Mouse (Mus musculus) cerebellum, adult (tissue): ENCODE data around the gene Sfmbt2.

Source experiments
- ATAC-seq: cut with Nextera tagmentation; 2 replicates; pipeline ENCODE4 v1.9.2; 2017; ENCODE audit warnings: mild to moderate bottlenecking, moderate library complexity, mixed read lengths; ENCODE audit not compliant: insufficient number of reproducible peaks, low FRiP score, low TSS enrichment

The Sfmbt2 gene

DNA sequence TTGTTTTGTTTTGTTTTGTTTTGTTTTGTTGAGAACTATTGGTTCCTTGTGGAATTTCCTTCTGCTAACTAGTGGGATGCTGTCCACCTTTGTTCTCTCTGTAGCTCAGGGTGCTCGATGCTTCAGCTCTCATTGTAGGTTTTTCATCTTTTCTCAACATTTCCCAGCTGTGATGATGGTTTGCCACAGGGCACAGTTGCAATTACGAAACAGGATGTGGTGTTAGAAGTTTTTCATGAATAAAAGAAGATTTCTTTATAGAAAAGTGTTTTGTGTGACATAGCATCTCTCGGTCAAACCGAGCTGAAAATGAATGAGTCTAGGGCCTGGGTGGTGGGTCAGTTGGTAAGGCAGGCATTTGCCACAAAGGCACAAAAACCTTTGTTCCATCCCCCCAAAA, 171.5 kb downstream of the Sfmbt2 start:
- no peak for ATAC-seq

- no peak for ATAC-seq
Measured at GRCm38 (mm10) chr2:10542388-10542787, 172.1 kb downstream of the Sfmbt2 start.

DNA sequence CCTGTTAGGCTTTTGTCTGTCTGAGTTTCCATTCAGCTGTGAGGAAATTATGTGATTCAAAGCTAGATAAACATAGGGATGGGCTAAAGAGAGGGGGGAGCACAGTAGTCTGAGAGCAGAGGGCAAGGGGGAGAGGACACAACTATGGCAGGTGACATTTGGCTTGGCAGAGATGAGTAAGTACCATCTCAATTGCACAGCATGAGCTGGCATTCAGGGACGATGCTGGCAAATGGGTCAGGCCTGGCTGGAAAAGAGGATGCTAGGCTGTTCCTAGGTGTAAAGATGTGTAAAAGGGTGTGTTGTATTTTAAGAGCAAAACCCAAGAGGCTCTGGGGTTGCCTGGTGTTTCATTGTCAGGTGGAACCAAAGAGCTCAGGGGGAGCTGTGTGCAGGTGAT, 188.5 kb downstream of the Sfmbt2 start:
- peak; percentile 52 for ATAC-seq

DNA sequence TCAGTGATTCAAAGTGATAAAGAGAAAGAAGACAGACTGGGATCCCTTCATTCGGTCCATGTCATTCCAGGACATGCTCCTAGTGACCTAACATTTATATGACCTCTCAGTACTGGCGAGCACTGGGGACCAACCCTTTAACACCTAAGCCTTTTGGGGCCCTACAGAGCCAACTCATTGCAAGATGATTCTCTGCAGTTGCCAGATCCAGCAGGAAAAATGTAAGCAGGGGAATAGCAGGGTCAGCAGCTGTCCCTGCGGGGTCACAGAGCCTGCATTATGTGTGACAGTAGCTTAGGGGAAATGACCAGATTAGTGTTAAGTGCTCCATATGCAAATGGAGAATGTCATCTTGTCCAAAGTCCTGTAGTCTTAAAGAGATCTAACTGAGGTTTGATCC, 195.2 kb downstream of the Sfmbt2 start:
- ATAC-seq, result no peak

GRCm38 (mm10) chr2:10569392-10569791, 199.1 kb downstream of the Sfmbt2 start:
- ATAC-seq, result no peak

- no peak for ATAC-seq
Measured at GRCm38 (mm10) chr2:10572311-10572710, 202.0 kb downstream of the Sfmbt2 start.

GRCm38 (mm10) chr2:10575962-10576740, 205.8 kb downstream of the Sfmbt2 start:
- no peak for ATAC-seq

DNA sequence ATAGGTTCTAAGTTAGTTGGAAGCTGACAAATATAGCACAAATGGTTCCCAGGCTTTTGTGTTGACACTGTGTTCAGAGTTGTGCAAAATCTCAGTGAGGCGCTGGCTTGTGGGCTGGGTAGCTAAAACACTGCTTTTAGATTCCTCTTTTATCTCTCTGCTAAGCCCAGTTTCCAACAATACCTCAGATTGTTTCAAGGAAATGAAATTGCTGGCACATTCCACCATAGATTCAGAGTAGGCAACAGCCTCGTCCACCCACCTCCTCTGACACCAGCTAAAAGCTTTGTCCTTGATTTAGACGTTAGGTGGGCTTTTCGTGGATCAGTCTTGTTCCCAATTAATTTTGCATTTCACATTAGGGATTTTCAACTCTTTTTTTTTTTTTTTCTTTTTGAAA, 212.4 kb downstream of the Sfmbt2 start:
- ATAC-seq, result no peak

DNA sequence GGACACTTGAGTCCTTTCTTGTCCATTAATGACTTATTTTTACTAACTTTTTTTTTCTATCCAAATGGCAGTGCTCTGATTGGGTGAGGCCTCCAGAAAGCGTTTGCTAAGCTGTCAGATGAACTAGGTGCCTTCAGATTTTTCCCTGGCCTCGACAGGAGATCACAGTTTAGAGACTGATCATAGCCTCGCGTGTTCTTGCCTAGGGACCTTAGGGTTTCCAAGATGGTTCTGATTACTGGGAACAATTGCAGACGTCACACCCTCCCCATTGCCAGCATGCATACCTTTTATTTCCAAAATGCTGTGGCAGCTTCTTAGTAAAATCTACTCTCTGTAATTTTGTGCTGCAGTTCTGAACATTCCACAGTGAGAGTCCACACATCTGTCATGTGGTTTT, 212.8 kb downstream of the Sfmbt2 start:
- no peak for ATAC-seq

- no peak for ATAC-seq
Measured at GRCm38 (mm10) chr2:10591310-10591709, 221.0 kb downstream of the Sfmbt2 start.

DNA sequence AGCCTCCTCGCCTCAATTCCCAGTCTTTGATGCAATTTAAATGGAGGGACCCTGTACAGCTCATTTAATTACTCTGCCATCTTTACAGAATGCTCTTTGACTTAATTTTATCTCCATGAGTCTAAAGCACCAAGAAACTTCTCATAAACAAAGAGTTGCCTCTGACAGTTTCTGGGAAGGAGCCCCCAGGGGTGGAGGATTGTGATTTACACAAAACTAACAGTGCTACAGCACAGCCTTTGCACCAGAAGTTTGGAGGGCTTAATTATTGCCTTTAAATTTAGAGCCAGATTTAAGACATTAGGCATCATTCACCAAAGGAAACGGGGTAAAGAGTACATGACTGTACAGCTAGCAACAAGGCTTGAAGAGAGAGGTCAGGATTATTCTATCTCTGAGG, 245.2 kb downstream of the Sfmbt2 start:
- ATAC-seq, result no peak
